Mouse (Mus musculus): ENCODE data around the gene Gm10840. TPM values are rescaled to one million over a fixed set of nuclear protein-coding genes. Genes with fewer than 3 reads are reported as not detected.

Gene Gm10840
- polyA plus RNA-seq, 1 experiment from 2014 or later: not detected

Other genes with a start within 250 kb of the Gm10840 start
- 12.1 and 12.3 TPM in 2 replicates for gene Cyb561, start 207.5 kb upstream of the Gm10840 start, polyA plus RNA-seq (2016; fragmentation: Nextera tagmentation; extraction: Ambion mirVana)
- gene Ace, start 192.9 kb upstream of the Gm10840 start, polyA plus RNA-seq (2016; fragmentation: Nextera tagmentation; extraction: Ambion mirVana): 0.75 and 0.85 TPM in 2 replicates
- gene Ace3, start 166.2 kb upstream of the Gm10840 start, polyA plus RNA-seq (2016; fragmentation: Nextera tagmentation; extraction: Ambion mirVana): not detected in 2 replicates
- 0.31 and 0.33 TPM in 2 replicates for gene Kcnh6, start 152.7 kb upstream of the Gm10840 start, polyA plus RNA-seq (2016; fragmentation: Nextera tagmentation; extraction: Ambion mirVana)
- gene Dcaf7, start 124.0 kb upstream of the Gm10840 start, polyA plus RNA-seq (2016; fragmentation: Nextera tagmentation; extraction: Ambion mirVana): 76.8 and 98.1 TPM in 2 replicates
- gene Taco1, start 94.8 kb upstream of the Gm10840 start, polyA plus RNA-seq (2016; fragmentation: Nextera tagmentation; extraction: Ambion mirVana): 13.7 and 14.1 TPM in 2 replicates
- 20.6 and 21.9 TPM in 2 replicates for gene Map3k3, start 76.2 kb upstream of the Gm10840 start, polyA plus RNA-seq (2016; fragmentation: Nextera tagmentation; extraction: Ambion mirVana)
- 364 and 366 TPM in 2 replicates for gene Limd2, start within 50 bp of the Gm10840 start, polyA plus RNA-seq (2016; fragmentation: Nextera tagmentation; extraction: Ambion mirVana)
- 41.8 and 42.4 TPM in 2 replicates for gene Strada, start 41.3 kb downstream of the Gm10840 start, polyA plus RNA-seq (2016; fragmentation: Nextera tagmentation; extraction: Ambion mirVana)
- 69.9 and 74.0 TPM in 2 replicates for gene Ccdc47, start 55.5 kb downstream of the Gm10840 start, polyA plus RNA-seq (2016; fragmentation: Nextera tagmentation; extraction: Ambion mirVana)
- 100 and 112 TPM in 2 replicates for gene Ddx42, start 56.1 kb downstream of the Gm10840 start, polyA plus RNA-seq (2016; fragmentation: Nextera tagmentation; extraction: Ambion mirVana)
- 78.1 and 83.8 TPM in 2 replicates for gene Ftsj3, start 95.2 kb downstream of the Gm10840 start, polyA plus RNA-seq (2016; fragmentation: Nextera tagmentation; extraction: Ambion mirVana)
- 408 and 433 TPM in 2 replicates for gene Psmc5, start 95.3 kb downstream of the Gm10840 start, polyA plus RNA-seq (2016; fragmentation: Nextera tagmentation; extraction: Ambion mirVana)
- 19.3 and 20.0 TPM in 2 replicates for gene Smarcd2, start 112.1 kb downstream of the Gm10840 start, polyA plus RNA-seq (2016; fragmentation: Nextera tagmentation; extraction: Ambion mirVana)
- gene Tcam1, start 115.8 kb downstream of the Gm10840 start, polyA plus RNA-seq (2016; fragmentation: Nextera tagmentation; extraction: Ambion mirVana): 0.06 and 0.15 TPM in 2 replicates
- gene Gh, start 141.0 kb downstream of the Gm10840 start, polyA plus RNA-seq (2016; fragmentation: Nextera tagmentation; extraction: Ambion mirVana): not detected in 2 replicates
- gene Cd79b, start 153.9 kb downstream of the Gm10840 start, polyA plus RNA-seq (2016; fragmentation: Nextera tagmentation; extraction: Ambion mirVana): 0.99 TPM in 2 replicates
- 0.10 and 0.15 TPM in 2 replicates for gene Scn4a, start 192.4 kb downstream of the Gm10840 start, polyA plus RNA-seq (2016; fragmentation: Nextera tagmentation; extraction: Ambion mirVana)
- 0.10 TPM in 1 of 2 replicates, not detected in the other for gene Prr29, start 204.6 kb downstream of the Gm10840 start, polyA plus RNA-seq (2016; fragmentation: Nextera tagmentation; extraction: Ambion mirVana)
- 13.4 and 15.0 TPM in 2 replicates for gene Icam2, start 227.2 kb downstream of the Gm10840 start, polyA plus RNA-seq (2016; fragmentation: Nextera tagmentation; extraction: Ambion mirVana)